Mouse (Mus musculus) kidney, postnatal 4 days (tissue): ENCODE data around the gene Lpp.

Experiments
- DNase-seq, 2 experiments: peaks; one replicate each; pipeline ENCODE4 v3.0.0; 2021; ENCODE audit warnings: mixed read lengths in 2 of 2

The Lpp gene

DNA sequence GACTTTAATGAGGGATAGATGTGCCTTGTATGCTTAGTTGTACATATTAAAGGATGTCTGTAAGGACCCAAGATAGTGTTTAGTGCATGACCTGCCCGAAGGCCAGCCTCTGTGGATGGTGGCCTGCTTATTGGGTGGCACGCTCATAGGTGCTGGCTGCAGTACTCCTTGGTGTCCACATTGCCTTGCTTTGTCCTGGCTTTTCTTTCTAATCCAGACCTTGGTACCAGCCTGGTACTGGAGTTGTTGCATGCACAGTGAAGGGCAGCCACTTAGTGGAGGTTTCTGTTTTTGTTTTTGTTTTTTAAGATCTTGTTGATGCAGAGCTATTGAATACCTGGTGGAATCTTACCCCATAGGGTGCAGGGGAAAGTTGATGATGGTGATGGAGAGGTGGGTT, 112.9 kb downstream of the Lpp start:
- no peak for DNase-seq

DNA sequence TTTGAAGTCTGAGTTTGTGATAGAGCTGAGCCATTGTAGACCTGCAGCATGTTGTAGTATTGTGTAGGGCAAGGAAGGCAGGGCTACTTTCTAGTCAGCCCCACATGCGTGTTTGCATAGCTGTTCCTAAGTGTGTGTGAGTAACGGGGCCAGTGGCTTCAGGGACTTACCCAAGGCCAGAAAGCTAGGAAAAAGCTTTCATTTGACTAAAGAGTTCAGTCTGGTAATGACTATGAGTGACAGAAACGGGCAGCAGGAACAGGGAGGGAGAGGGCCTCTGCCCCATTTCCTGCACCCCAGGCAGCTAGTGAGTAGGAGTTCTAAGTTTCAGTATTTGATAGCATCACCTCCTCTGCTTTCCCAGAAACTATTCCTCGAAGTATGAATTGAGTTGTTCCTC, 113.4 kb downstream of the Lpp start:
- no peak for DNase-seq

DNA sequence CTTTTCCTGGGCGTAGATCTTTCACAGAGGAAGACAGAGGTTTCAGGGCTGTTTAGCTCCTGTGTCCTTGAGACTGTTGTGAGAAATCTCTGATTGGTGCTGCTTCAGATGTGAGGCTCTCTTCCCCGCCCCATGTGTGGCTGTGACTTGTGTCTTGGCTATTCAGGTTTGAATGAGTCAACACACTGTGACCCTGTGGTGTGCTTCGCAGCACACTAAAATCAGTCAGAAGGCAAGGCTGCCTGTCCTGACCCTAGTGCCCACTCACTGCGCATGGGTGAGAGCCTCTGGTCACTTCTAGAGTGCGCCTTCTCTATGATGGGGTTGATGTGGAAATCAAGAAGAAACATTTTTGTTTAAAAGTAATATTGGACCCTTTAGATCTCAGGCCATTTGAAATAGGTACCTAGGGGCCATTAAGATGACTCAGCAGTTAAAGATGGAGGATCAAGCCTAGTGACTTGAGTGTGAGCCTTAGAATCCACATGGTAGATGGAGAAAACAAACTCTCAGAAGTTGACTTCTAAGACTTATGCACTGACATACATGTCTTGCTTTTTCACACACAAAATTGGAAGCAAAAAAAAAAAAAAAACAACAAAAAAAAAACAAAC, 114.7 kb downstream of the Lpp start:
- DNase-seq: no peak

DNA sequence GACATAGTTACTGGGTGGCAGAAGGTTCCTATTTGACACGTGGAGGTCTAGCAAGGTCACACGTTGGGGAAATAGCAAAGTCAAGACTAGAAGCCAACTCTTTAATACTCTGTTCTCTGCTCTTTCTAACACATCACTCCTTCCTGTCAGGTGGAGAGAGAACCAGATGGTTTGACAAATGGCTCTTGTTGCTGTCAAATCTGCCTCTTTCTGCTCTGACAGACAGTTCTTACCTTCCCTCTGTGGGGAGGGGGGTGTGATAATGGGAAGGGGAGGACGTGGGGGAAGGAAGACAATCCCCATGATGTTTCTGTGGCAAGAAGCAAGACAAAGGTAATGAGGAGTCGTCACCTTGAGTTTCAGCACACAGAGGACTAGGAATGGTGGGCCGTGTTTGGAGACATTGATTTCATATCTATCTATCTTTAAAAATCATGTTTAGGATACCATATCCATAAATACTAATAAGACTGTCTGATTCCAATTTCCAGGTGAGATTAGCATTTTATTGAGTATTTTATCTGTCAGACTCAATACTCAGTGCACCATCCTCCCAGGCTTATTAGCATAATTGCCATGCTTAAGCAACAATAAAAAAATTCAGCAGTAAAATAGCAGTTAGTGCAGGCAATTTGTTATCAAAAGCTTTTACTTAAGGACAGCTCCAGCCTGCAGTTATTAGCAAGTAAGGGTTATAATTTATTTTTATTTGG, 115.9 kb downstream of the Lpp start:
- DNase-seq: no peak

GRCm38 (mm10) chr16:24509813-24510166, 116.5 kb downstream of the Lpp start:
- DNase-seq: no peak

GRCm38 (mm10) chr16:24513228-24513627, 119.9 kb downstream of the Lpp start:
- no peak for DNase-seq

DNA sequence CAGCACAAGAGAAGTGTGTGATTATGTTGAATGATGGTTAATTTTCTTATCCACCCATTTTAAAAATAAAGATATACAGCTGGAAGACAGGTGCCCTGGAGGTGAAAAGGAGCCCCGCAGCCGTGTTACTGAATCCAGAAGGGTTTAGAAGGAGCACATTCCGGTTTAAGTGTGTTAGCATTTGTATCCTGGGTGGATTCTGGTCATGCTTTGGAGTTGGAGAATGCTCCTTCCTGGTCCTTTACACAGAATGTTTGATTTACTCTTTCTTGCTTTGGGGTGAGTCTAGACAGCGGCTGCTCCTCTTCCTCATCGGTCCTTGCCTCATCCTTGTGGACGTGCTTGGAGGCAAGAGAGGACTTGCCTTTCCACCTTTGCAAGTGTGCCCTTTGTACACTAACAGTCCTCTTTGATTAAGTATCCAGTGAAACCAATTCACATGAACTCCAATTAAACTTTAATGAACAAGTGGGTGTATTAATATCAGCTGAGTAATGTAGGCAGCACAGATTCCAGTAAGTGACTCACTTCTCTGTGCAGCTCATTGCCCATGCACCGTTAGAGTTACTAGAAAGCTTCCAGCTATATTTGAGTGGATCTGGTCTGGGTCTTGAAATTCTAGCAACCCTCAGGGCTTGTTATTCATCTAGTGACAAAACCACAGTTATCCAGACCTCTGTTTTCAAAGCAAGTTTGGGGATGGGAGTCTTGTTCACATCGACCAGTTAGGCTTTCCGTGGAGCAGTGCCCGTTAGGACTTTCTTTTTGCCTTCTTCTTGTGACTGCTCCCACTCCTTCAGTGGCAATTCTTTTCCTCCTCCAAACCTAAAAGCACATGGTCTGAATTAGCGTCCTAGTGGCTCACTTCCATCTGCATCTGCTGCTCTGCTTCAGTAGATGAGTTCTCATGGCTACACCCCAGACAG, 121.8 kb downstream of the Lpp start:
- no peak for DNase-seq

- DNase-seq: no peak
These were observed 123.7 kb downstream of the Lpp start for GRCm38 (mm10) chr16:24516993-24517392.

- peak in 1 of 2 experiments; percentile 27 for DNase-seq
These were observed 124.3 kb downstream of the Lpp start for GRCm38 (mm10) chr16:24517501-24518042.

- no peak for DNase-seq
These were observed 125.5 kb downstream of the Lpp start for GRCm38 (mm10) chr16:24518785-24519184.

GRCm38 (mm10) chr16:24527219-24527618, 133.9 kb downstream of the Lpp start:
- no peak for DNase-seq

- DNase-seq: no peak
These were observed 138.4 kb downstream of the Lpp start for GRCm38 (mm10) chr16:24531681-24532080.

DNA sequence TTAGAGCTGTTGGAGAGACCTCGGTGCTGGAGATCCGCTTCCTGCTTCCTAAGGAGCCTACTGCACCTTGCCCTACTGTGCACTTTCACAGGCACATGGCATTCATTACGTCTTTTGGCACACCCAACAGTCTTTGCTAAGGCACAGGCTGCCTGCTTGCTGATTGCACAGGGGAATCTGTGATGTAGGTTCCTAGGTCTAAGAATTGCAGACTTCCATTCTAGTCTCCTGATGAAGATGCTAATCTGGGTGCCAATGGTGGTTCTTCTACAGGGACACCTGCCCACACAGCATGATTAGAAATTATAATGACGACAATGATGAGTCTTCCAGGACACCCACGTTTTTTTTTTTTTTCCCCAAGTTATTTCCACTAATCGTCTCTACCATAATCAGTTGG, 141.9 kb downstream of the Lpp start:
- DNase-seq: no peak

GRCm38 (mm10) chr16:24536261-24536660, 143.0 kb downstream of the Lpp start:
- no peak for DNase-seq

DNA sequence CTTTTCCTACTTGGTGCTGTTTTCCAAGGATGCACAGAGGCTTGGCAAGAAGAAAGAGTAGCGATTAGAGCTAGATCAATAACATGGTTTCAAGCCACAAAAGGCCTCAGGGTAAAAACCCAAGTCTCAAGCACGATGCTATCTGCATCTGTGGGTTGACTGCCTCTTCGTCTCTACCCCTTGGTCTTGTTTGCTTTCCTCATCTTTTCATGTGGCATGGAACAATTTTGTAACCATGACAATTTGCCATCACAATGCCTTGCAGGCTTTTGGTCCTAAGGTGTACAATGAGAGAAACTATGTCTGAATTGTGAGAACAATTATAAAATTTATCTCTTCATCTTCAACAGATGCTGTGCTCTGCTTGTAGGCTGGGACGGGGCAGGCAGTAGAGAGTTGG, 145.7 kb downstream of the Lpp start:
- no peak for DNase-seq

GRCm38 (mm10) chr16:24542864-24543263, 149.6 kb downstream of the Lpp start:
- no peak for DNase-seq

DNA sequence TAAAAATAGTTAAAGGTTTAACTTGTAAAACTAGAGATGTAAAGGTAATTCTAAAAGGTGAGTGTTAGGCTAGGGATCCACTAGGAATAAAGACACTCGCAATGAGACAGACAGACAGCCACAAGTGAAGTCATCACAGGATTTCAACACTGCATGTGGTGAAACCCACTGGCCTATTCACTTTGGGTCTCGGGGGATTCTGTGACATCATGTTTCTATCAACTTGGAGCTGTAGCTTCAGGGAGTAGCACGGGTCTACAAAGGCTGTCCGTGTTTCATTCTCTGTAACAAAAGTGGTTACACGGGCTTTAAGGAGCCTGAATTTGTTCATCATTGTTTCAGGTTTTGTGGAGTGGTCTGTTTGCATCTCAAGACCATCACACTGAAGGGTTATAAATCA, 152.1 kb downstream of the Lpp start:
- no peak for DNase-seq

DNA sequence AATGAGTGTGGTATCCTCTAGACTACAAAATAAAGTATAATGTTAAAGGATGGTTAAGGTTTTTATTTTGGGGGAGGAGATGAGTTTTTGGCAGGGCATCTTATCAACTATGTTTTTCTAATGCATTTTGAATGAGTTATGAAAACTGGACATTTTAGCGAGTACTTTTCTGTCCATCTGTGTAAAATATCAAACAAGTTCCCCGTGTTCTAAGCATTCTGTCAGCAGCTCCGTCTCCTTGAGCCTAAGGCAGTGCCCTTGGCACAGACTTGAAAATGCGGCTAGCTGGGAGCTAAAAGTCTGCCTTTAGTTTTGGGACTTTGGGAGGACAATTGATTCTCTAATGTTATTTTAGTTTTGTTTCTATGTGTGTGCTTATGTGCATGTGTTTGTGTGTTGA, 165.2 kb downstream of the Lpp start:
- no peak for DNase-seq

- no peak for DNase-seq
These were observed 166.5 kb downstream of the Lpp start for GRCm38 (mm10) chr16:24559811-24560210.

DNA sequence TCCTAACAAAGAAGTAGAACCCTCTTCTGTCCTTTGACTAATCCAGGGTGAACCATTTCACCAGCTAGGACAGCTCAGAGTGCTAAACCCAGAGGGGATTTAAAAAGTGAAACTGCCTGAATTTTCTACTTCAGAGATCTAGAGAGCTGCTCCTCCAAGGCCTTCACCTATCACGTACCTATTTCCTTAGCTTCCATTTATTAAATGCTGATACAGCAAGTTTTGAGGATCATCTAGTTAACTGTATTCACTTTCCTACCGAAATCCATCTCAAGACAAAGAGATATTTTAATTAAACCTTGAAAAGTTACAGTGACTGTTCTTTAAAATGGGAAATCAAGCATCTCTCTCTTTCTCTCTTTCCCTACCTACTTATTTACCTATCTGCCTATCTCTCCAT, 167.7 kb downstream of the Lpp start:
- no peak for DNase-seq

DNA sequence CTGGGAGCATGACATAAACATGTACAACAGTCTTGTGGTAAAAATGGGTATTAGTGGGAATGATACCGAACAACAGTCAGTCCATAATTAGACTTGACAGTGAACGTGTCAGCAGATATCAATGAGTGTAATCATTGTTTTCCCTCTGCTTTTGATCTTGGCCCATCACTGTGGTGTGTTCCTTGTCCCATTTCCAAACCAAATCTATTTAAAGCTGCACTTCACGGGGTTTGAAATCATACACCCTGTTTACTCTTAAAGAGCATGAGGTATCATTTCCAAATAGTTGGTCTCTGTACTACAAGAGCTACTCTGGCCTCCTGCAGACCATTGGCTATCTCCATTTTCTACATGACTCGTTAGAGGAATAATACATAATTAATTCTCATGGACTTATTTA, 168.3 kb downstream of the Lpp start:
- no peak for DNase-seq

DNA sequence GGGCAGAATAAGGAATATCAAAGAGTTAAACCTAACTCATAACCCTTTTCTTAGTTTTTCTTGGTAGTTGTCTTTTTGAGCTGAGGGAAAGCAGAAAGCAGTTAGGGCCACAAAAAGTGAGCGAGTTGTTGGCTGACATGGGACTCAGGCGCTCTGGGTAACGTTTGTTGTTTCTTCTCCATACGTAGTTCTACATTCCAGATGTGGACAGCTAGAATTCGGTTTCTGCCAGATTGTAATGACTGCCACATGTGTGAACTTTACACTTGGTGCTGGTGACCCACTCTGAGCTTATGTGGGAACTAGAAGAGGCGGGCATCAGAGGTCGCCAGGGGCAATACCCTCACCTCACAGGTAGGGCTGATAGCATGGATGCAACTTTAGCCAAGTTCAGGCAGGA, 172.0 kb downstream of the Lpp start:
- DNase-seq: no peak

GRCm38 (mm10) chr16:24566277-24566676, 173.0 kb downstream of the Lpp start:
- DNase-seq: peak; percentile 55 to 60

GRCm38 (mm10) chr16:24567562-24567961, 174.3 kb downstream of the Lpp start:
- no peak for DNase-seq
